Mouse (Mus musculus) fat pad, adult 2 months (tissue): ENCODE results near the gene Lsm12.

Source experiments
- DNase-seq: peaks from one replicate; pipeline ENCODE4 v3.0.0-alpha.2; 2011; ENCODE audit warnings: low read depth, low spot score; ENCODE audit errors: extremely low read depth

Lsm12 gene

DNA sequence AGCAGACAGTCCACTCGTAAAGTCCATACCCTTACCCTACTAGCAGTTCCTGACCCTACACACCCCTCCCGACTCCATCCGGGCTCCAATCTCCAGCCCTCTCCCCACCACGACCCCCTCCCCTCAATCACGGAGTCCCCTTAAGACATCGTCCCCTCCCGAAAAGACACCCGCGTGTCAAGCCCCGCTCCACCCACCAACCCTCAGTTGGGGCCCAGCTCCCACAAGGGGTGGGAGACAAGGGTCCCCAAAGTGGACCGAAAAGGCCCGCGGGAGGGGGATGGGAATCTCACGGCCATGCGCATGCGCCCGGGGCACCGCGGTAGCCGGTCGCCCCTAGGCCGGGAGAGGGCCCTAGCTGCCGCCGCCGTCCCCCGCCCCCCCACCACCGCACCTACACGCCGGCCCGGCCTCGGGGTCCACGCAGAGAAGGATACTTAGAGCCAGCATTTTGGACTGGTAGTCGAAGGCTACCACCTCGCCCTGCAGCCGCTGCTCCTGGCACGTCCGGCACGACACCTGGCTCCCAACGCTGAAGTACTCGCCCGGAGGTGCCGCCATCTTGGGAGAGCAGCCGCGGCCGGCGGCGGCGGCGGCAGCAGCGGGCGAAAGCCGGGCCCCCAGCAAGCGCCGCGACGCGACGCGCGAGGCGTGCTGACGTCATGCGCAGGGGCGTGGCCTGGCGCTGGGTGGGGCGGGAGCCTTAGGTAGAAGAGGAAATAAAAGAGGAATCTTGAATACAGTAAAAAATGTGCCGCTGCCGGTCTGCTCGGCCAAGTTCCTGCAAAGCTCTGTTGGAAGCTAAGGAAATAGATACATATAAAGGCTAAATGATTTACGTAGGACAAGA, at the start of gene Lsm12:
TSS of gene Lsm12 (minus strand) at position 651 of the 850 bp plus-strand sequence.
- DNase-seq = no peak

DNA sequence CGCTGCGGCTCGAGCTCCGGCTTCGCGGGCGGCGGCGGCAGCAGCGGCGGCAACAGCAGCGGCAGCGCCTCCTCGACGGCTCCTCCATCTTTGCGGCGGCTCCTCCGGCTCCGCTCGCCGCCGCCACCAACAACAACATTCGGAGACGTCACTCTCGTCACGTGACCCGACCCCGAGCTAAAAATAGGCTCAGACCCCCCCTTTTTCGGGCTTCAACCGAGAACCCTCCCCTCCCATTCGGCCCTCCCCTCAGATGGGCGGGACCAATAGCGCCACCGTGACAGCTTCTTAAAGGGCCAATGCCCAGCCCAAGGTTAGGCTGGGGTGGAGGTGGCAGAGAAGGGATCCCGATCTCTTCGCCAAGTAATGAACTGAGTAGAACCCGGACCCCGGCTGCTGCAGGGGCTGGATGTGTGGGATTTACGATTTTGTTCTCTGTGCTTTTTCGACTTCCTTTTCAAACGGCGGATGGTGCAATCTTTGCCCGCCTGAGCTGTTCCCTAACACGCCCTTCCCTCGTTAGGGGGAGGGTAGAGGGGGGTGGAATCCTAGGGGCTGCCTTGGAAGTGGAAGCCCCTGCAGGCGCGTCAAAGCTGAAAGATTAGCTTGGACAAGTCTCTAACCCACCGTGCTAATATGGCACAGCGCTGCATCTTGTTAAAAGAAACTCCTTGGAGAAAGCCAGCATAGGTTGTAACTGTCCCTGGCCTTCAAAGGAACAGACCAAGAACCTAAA, 45.1 kb upstream of the Lsm12 start, which contains the start of gene Hdac5:
TSS of gene Hdac5 (minus strand) at position 161 of the 736 bp plus-strand sequence.
- peak; percentile 71 for DNase-seq

DNA sequence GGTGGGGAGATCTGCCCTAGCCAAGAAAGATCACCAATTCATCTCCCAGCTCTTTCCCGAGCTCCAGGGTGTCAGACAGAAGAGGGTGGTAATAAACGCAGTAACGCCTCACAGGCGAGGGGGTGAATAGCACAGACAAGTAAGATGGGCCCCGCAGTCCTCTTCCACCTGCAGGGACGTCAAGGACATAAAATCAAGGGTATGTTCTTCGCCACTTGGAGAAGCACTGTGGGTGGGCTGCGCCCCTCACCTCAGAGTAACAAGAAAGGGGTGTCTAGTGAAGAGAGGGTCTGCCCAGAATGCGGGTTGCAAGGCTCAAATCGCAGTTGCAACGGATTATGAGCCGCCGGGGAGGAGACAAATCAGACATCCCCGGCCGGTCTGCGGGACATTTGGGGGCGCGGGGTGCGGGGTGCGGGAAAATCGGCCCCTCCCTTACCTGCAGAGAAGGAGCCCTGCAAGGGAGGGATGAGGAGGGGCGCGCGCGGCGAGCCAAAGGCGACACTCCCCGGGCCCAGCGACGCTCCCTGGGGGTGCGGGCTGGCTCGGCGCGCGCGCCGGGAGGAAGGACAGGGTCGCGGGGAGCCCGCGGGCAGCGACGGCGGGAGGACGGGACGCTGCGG, 44.3 kb upstream of the Lsm12 start:
- no peak for DNase-seq

DNA sequence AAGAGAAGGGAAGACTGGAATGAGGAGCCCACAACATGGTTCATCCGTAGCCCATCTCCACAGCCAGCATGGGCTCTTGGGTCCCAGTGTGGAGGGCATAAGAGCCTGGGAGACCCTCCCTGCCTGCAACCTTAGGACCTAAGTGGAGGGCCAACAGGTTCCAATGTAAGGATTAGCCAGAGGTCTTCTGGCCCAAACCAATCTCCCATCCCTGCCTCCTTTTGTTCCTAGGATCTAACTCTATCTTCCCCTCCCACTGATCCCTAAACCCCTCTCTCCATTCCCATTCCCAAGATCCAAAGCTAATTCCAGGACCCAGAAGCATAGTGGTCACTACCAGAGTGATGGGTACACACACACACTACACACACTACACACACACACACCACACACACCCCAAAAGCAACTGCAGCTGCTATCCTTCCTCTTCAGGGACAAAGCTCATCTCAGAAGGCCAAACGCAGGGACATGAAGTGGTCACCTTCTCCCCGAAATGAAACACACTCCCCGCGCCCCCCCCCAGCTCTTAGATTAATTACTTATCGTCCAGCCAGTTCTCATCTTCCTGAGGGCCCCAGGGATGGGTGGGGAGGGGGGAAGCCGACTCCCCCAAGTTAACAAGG, 43.7 kb upstream of the Lsm12 start:
- DNase-seq = no peak

DNA sequence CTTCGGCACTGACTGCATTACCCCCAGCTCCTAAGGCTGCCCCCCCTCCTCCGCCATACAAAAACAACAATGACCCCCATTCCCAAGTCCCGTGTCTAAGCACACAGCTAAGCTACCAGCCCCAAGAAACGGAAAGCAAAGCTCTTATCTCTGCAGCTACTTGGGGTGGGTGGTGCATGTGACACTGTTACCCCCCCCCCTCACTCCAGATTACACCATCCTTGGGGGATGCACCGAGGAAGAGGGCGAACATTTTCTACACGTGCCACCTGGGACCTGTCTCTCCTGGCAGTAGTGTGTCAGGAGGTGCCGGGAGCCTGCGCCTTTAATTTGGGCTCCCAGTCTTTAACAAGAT, 43.1 kb upstream of the Lsm12 start:
- DNase-seq = no peak

DNA sequence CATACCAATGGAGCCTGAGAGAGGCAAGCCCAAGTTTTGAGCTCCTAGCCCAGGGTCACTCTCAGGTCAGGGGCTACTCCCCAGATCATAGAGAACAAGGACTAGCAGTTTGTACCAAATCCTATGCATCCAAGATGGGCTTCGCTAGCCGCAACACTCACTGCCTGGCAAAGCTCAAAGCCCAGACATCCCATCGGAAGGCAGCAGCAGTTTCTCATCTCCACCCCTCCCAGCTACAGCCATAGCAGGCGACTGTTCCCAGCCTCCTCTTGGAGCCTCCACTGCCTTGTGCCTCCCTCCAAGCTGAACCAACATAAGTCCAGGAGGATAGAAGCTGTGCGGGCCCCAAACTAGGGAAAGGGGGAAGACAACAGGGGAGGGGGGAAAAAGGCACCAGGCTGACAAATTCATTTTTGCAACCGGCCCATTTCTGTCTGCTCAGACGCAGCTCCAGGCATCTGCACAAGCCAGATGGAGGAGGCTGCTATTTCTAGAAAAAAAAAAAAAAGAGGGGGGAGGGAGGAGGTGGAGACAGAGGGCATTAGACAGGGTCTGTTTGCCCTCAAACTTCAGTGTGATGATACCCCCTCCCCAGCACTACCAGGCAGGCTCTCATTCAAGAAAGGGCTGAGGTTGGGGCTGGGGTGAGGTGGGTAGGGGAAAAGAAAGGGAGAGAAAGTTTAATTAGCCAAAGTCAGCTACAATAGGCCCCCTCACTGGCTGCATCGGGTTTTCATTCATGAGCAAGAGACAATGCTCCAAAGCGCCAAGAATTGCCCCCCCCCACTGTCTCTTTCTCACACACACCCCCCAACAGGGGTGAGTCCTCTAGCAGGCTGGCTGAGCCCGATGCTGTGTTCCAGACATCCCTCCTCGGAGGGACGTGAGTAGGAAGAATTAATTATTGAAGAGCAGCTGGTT, 42.4 kb upstream of the Lsm12 start:
- no peak for DNase-seq

DNA sequence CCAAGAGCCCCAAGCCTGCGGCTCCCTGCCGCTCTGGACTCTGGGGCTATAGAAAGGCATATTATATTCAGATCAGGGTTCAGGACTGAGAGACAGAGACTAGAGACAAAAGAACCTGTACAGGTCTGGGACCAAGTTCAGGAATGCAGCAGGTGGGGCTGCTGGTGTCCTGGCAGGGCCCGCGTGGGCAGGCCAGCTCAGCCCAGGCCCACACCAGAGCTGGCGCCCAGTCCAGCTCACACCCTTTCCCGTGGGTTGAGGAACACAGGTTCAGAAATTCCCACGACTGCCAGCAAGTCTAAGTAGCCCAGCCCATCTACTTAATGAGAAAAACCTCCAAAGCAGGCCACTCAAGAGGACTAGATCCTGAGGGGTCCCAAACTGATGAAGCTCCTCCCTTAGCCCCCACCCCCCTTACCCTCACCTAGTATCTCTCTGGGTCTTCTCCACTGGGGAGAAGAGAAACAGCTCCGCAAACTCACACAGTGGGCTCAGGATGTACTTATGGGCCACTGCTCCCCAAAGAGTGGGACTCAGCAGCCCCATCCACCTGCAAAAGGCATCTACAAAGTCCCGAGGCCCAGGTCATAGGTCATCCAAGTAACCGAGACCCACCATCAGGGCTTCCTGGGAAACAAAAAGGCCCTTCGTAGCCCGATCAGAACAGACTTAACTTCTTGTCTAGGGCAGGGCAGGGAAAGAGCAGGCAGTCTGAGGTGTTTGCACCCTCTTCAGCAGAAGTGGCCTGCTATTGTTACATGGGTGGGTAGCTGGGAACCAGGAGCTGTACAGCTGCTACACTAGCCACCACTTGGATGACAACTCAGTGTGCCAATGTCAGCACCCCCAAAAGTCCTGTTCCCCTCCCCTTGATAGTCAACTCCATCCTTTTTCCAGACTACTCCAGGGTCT, 41.2 kb upstream of the Lsm12 start:
- DNase-seq = no peak

DNA sequence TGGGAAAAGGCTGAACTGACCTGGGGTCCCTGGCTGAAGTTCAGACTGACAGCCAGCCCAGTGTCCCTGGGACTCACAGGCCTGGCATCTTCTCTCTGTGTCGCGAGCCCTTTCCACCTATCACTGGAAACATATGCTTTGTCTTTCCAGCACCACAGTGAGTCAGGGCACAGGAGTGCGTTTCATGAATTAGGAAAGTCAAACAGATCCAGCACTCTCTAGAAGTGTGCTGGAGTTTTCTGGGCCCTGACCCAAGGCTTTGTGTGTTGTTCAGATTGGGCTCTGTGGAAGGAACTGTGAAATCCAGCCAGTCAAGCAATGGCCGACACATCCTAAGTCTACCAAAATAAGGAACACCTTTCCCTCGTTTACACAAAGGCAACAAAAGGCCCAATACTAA, 40.1 kb upstream of the Lsm12 start:
- DNase-seq = no peak

DNA sequence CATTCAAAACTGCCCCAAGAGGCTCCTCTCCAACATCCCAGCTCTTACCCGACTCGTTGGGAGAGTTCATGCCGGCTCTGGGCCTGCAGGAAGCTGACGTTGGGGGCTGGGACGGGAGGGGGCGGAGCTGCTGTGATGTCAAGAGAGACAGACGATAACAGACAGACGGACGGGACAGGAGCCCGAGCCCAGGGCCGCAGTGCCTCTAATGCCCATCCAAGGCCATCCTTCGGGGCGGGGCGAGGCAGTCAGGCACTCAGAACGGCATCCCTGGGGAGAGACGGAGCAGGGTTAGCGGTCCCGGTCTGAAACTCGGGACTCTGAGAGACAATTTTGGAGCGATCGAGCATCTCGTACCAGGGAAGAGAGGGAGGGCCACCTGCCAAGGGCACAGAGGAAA, 39.6 kb upstream of the Lsm12 start:
- DNase-seq = no peak

DNA sequence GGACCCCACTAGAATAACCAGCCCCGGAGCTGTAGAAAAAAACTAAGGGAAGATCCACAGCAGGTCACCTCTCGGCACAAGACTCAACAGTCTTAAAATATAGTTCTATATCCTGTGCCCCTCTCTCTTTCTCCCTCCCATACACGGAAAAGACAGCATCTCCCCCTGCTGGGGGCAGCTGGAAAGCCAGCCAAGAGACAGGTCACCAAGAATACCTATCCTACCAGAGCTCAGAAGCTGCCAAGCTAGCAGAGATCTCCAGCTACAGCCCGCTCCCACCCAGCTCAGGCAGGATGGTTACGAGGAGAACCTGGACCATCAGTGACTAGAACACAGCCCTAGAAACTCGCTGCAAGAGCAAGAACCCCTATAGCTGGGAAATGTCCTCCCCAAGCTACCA, 38.1 kb upstream of the Lsm12 start:
- no peak for DNase-seq

DNA sequence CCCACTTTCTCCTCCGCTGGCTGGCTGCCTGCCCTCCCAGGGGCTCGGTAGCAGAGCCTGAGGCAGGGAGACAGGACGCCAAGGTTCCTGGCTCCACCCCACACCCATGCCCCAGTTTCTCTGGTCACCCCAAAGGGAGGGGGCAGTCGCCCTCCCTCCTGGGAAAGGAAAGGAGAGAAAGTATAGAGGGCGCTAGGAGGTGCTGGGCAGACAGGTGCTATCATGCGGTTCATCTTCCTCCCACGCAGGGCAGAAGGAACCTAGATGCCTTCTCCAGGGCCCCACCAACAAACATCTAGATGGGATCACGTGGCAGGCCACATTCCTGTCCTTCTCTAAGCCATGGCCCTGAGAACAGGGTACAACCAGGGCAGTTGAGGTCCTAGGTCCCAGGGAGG, 36.9 kb upstream of the Lsm12 start:
- DNase-seq = no peak

DNA sequence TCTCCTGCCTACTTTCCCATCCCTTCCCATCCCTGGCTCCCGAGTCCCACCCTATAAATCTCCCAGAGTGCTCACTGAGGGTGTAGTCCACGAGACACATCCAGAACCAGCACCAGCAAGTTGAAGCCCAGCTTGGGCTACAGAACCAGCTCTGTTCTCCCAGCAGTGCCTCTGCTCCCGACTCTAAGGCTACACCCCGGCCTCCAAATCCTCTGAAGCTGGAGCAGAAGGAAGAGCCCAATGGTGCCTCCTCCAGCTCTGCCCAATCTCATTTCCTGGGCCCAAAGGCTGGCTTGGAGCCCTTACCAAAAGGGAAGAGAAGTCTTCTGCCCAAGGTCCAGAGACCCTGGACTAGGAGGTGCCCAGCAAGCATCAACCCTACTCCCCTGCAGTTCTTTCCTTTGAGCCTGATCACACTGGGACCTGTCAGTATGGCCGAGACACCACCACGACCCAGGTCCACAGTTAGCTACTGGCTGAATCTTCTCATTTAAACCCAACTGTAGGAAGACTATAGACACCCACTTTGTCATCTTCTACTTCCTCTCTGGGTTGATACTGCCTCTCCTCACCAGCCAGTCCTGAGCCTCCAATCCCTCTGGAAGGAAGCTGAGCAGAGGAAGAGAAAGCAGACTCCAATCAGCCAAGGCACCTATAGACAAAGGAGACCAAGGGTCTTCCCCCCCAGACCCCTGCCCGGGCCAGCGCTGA, 36.3 kb upstream of the Lsm12 start:
- DNase-seq = no peak

DNA sequence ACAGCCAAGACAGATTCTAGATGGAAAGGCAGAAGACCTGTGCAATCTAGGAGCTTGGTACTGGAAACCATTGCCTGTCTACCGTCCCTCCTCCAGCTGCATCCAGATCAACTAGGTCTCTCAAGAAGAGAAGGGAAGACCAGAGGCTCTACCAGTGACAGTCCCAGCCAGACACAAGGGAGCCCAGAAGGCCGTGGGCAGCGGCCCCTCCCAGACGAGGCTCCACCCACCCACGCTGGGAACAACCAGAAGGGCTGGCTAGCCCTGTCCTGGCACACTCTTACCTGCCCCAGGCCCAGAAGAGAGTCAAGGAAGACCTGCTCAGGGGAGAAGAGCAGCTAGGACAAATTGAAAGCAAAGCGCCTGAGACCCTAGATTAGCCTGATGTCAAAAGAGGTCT, 35.4 kb upstream of the Lsm12 start:
- no peak for DNase-seq

DNA sequence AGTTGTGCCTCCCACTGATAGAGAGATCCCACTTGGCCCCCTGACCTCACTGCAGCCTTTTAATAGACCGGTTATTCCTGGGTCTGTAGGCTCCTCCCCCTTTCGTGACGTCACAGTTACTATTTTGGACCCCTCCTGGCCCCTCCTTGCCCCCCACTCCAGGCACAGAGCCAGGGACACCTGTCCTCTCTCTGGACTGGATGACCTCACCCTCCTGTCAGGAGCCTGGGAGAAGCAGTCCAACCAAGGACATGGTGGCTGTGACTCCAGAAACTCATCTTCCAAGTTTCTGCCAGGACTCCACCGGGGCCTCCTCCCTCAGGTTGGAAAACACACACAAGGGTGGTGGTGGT, 34.9 kb upstream of the Lsm12 start:
- no peak for DNase-seq

DNA sequence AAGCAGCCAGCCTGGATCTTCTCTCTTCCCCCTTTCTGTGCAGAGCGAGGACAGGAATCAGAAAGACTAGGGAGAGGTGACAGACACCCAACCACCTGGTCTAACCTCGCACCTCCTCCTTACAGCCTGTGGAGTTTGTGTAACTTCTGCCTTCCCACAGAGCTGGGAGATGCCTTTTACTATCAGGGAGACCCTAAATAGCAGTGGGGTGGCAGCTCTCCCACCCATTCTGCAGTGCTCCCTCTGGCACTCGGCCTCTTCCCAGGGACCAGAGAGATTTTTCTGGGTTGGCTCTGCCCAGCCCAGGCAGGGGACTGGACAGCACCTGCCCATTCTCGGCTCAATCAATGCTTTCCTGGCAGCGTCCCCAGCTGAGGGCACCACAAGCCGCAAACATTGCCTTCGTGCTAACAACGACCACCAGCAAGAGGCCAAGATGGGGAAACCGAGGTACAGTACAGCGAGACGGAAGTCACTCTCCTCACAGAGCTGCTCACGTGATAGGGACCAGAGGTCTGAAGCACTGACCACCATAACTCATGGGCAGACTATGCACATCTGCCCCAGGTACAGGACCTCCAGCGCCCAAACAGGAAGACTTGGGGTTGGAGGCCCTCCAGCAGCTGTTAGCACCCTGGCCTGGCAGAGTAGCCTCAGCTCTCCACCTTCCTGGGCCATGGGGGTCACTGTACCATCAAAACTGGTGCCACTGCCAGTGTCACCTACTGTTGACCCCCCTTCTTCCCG, 34.3 kb upstream of the Lsm12 start:
- no peak for DNase-seq

DNA sequence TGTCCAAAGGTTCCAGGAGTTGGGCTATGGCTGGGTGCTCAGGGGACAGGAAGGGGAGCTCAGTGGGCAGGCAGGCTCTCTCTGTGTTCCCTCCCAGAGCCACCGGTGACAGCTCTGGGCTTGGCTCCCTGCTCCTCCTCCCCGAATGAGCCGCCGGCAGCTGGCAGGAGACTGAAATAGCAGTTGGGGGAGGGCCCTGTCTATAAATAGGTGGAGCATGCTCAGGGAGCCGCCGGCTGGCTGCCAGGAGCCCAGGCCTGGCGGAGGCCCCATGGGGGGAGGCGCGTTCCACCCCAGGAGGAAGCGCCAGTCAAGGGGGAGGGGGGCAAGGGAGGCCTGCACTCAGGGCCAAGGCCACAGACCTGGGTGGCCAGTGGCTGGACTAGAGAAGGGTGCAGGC, 33.7 kb upstream of the Lsm12 start:
- DNase-seq = no peak

DNA sequence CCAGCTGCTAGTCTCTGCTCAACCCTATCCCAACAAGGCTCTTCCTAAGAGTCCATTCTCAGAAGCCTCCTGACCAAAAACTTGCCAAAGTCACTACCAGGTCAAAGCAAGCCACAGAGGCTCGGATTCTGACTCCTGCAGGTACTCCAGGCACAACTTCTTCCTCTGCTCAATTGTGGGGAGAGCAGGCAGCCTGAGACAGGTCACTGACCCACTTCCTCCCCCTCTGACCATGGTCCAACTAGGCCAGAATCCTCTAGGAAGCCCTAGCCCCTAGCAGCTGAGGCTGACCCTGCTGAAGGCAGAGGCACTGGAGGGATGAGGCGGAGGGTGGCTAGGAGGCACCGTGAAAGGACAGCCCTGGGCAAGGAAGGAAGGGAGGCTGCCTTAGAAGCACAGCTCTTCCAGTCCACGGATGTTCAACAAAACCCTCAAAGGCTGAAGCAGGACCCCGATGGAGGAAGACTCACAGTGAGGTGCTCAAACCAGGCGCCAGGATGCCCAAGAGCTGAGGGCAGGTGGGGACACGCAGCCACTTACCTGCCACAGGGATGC, 32.9 kb upstream of the Lsm12 start:
- no peak for DNase-seq

DNA sequence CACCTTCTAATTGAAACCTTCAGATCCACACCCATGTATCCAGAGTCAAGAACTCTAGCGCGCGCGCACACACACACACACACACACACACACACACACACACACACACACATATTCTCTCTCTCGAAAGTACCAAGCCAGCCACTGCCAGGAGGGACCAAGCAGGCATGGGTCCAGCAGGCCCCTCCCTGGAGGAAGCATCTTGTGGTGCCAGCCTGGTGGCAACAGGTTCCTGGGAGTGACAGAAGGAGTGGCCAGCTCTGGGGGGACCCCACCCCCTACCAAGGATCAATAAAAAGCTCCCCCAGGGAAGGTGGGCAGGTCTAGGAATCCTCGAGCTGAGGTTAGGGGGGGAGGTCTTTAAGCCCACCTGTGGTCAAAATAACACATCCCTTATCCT, 32.3 kb upstream of the Lsm12 start:
- DNase-seq = no peak
